Mouse (Mus musculus): ENCODE measurements at regions not wholly inside any gene's neighbourhood (a gene's known extent, or its start where the extent isn't known, plus 50 kb on each side); places are given as distances from the start of the nearest gene placed in this dataset.
"Not testable (repeated sequence)": the region's sequence is repeated elsewhere in the genome, so short reads cannot be mapped to it uniquely, and the experiment has no call there.

- DNase-seq (ENCODE audit: low read depth, low spot score), result peak; percentile 66
Observed at GRCm38 (mm10) chrX:50602881-50603280, 174.6 kb upstream of the Olfr1324 start.

- DNase-seq (ENCODE audit: low read depth, low spot score), result not testable (repeated sequence)
Observed at GRCm38 (mm10) chrX:50602461-50602875, 174.2 kb upstream of the Olfr1324 start.

DNA sequence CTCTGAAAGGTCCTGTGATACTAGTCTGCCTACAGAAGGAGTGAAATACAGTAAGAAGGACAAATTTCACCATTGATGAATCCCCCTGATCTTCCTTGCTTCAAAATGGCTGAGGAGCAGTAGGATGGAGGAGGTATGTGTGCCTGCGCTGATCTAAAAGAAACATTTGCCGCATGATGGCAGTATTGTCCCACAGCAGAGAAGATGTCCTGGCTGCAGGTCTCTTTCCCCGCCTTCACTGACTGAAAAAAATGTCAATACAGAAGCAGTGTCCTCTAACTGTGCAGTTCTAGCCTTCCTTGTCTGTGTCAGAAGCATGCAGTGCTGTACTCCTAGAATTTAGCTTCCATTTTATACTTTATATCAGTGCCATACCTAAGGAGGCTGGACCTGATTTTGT lies 172.0 kb upstream of the Olfr1324 start:
- DNase-seq (ENCODE audit: low read depth, low spot score), result peak; percentile 74

GRCm38 (mm10) chrX:50599780-50600179 lies 171.5 kb upstream of the Olfr1324 start:
- DNase-seq (ENCODE audit: low read depth, low spot score), result peak; percentile 61

DNA sequence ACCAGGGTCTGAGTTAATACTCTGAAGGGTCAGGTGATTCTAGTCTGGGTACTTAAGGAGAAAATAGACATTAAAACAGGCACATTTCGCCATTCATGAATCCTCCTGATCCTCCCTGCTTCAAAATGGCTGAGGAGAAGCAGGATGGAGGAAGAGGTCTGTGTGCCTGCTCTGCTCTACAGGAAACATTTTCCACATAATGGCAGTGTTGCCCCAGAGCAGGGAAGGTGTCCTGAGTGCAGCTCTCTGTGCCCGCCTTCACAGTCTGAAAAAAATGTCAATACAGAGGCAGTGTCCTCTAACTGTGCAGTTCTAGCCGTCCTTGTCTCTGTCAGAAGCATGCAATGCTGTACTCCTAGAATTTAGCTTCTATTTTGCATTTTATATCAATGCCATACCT lies 169.3 kb upstream of the Olfr1324 start:
- DNase-seq (ENCODE audit: low read depth, low spot score), result not testable (repeated sequence)

DNA sequence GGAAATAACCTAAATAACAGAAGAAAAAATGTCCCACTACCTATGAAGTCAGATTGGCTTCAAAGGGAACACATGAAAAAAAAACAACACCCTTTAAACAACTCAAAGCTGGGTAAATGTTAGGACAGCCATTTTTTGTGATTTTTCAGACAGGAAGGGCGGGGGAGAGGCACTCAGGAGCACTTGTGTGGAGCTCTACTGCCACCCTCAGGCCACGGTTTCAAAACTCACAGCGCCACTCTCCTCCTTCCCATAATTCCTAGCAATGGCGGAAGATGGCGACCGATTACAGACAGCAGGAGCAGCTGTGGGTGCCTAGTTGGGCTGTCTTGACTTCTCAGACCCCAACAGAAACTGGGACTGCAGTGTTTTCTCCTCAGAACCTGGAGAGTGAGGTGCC lies 168.8 kb upstream of the Olfr1324 start:
- DNase-seq (ENCODE audit: low read depth, low spot score), result peak; percentile 56

- DNase-seq (ENCODE audit: low read depth, low spot score), result not testable (repeated sequence)
Observed at GRCm38 (mm10) chrX:50594976-50595375, 166.7 kb upstream of the Olfr1324 start.

- no peak for DNase-seq (ENCODE audit: low read depth, low spot score)
Observed at GRCm38 (mm10) chrX:50591477-50591876, 163.2 kb upstream of the Olfr1324 start.

GRCm38 (mm10) chrX:50590673-50591341 lies 162.5 kb upstream of the Olfr1324 start:
- DNase-seq (ENCODE audit: low read depth, low spot score), result peak; percentile 58

DNA sequence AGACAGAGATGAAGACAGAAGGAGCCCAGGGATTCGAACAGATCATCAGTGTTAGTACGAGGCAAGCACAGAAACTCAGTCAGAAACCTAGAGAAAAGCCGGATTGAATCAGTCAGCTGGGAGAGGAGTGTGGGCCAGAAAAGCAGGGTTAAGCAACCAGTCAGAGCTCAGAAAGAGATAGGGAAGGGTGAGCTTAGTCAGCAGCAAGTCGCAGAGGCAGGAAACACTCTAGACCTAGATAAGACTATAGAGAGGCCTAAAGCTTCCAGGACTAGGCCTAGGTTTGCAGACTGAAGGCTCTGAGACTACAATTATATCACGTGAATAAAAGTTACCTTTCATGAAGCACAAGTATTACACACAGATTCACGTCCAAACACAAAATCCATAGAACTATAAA lies 160.6 kb upstream of the Olfr1324 start:
- DNase-seq (ENCODE audit: low read depth, low spot score), result no peak

- DNase-seq (ENCODE audit: low read depth, low spot score), result no peak
Observed at GRCm38 (mm10) chrX:50583741-50584580, 155.7 kb upstream of the Olfr1324 start.

GRCm38 (mm10) chrX:50580200-50580599 lies 151.9 kb upstream of the Olfr1324 start:
- DNase-seq (ENCODE audit: low read depth, low spot score), result no peak

DNA sequence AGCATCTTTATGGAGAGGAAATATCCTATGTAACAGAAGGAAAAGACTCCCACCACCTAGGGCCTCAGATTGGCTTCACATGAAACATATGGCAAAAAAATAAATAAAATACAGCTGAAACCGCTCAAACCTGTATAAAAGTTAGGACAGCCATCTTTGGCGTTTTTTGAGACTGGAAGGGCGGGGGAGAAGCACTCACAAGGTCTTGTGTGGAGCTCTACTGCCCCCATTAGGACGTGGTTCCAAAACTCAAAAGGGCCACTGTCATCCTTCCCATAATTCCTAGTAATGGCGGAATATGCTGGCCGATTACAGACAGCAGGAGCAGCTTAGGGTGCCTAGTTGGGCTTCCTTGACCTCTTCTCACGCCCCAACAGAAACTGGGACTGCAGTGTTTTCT lies 148.5 kb upstream of the Olfr1324 start:
- peak; percentile 47 for DNase-seq (ENCODE audit: low read depth, low spot score)

- peak; percentile 62 for DNase-seq (ENCODE audit: low read depth, low spot score)
Observed at GRCm38 (mm10) chrX:50572191-50573095, 144.1 kb upstream of the Olfr1324 start.

DNA sequence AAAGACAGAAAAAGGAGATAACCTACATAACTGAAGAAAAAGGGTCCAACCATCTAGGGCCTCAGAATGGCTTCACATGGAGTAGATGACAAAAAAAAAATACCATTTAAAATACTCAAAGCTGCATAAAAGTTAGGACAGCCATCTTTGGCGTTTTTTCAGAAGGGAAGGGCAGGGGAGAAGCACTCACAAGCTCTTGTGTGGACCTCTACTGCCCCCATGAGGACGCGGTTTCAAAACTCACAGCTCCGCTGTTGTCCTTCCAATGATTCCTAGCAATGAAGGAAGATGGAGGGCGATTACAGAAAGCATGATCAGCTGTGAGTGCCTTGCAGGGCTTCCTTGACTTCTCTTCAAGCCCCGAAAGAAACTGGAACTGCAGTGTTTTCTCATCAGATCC lies 140.8 kb upstream of the Olfr1324 start:
- DNase-seq (ENCODE audit: low read depth, low spot score), result peak; percentile 33

- peak; percentile 56 for DNase-seq (ENCODE audit: low read depth, low spot score)
Observed at GRCm38 (mm10) chrX:50566345-50566744, 138.0 kb upstream of the Olfr1324 start.

GRCm38 (mm10) chrX:50565031-50565430 lies 136.7 kb upstream of the Olfr1324 start:
- DNase-seq (ENCODE audit: low read depth, low spot score), result not testable (repeated sequence)

GRCm38 (mm10) chrX:50560915-50561314 lies 132.6 kb upstream of the Olfr1324 start:
- no peak for DNase-seq (ENCODE audit: low read depth, low spot score)

GRCm38 (mm10) chrX:50550297-50550696 lies 122.0 kb upstream of the Olfr1324 start:
- DNase-seq (ENCODE audit: low read depth, low spot score), result no peak

DNA sequence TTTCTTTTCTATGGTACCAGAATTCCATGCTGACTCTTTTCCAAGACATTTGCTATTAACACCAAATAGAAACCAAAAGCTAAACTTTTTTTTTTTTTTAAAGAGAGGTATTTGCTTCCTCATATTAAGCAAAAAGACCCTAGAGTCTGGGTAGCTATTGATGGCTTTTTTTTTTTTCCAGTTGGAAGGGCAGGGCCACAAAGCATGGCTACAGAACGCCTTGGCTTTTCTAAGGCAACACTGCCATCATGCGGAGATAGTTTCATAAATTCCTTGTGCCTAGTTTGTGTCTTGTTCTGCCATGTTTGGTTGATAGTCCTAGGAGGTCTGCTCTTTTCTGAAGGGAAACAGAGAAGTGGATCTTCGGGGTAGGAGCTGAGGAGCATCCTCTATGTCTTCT lies 121.4 kb upstream of the Olfr1324 start:
- no peak for DNase-seq (ENCODE audit: low read depth, low spot score)

GRCm38 (mm10) chrX:50537785-50538159 lies 109.5 kb upstream of the Olfr1324 start:
- not testable (repeated sequence) for DNase-seq (ENCODE audit: low read depth, low spot score)

Measured in forelimb bud, embryonic 11.5 days (tissue).